Mouse (Mus musculus): Measurements from ENCODE around the gene Lypd9.
"Not testable (repeated sequence)": the region's sequence is repeated elsewhere in the genome, so short reads cannot be mapped to it uniquely, and the experiment has no call there.

Lypd9 gene

GRCm38 (mm10) chr11:58452759-58453158, at the start of gene Lypd9:
TSS of gene Lypd9 (minus strand) at chr11:58452923.
- no peak for DNase-seq

- DNase-seq, result not testable (repeated sequence)
Measured at GRCm38 (mm10) chr11:58502472-58502871, 49.7 kb upstream of the Lypd9 start, which contains the start of gene Olfr331. TSS of gene Olfr331 (minus strand) at chr11:58502572.

DNA sequence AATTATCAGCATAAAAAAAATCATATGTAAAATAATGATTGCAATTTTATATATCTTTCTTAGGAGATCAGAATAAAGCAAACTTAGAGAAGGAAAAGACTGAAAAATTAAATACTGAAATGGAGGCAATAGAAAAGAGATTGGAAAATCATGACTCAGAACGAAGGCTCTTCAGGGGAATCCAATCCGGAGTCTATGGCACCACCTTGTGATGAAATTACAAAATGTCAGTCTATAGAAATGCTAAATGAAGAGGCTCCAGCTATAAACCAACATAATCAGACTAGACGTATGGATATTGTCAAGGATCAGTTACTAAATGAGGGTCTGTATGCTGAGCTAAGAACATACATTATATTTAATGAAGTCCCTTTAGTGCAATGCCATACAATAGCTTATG, 46.6 kb upstream of the Lypd9 start:
- DNase-seq, result no peak

DNA sequence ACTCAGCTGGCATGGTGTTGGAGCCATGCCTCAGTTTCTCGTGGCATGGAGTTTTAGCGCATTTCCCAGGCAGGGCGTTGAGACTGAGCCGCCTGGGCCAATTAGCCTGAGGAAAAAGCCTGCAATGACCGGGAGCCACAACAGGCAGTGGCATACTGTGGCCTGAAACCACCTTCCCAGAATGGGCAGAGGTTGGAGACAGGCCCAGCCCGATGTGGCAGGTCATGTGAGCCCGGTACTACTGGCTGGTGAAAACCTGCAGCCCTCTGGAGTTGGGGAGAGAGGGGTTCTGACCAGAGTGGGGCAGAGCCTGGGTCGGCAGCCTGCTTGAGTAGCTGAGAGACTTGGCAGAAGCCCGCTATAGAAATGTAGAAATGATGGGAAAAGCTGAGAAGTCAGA, 46.0 kb upstream of the Lypd9 start:
- DNase-seq, result no peak

DNA sequence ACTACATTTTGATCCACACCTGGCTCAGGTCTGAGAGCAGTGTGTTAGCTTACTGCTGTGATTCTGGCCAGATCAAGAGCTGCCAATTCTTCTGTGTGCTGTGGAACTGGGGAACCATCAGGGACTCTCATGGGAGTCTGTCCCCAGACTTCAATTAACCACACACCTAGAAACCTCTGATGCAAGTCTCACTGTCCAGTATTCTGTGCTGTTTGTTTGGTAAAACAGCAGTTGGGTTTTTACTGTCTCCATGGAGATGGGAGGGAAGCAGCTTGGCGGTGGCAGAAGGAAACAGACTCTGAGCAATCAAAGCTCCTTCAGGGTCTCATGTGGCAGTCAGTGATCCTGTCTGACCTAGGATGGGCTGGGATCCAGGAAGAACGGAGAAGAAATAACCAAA, 39.7 kb upstream of the Lypd9 start, which contains the start of gene Olfr332:
Gene Olfr332 (minus strand): TSS at position 101 of the 400 bp plus-strand sequence.
- DNase-seq, result no peak

- DNase-seq, result no peak
Measured at GRCm38 (mm10) chr11:58462170-58462569, 9.4 kb upstream of the Lypd9 start, which contains the start of gene Olfr30. TSS of gene Olfr30 (minus strand) at chr11:58462270.

DNA sequence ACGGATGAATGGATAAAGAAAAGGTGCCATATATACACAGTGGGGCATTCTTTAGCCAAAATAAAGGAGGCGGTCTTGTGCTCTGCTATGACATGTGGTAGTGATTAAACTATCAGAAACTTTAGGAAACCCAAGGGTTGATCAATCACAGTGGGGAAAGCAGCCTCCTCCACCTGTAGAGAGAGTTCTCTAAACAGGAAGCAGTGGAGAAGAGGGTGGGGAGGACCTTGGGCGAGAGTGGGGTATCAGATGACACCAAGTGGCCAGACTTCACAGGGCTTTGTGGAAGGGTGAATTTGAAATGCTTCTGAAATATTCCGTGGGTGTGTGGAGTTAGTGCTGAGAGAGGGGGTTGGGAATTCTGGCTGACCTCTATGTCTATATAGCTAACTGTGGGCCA, 869 bp upstream of the Lypd9 start:
- DNase-seq, result no peak

DNA sequence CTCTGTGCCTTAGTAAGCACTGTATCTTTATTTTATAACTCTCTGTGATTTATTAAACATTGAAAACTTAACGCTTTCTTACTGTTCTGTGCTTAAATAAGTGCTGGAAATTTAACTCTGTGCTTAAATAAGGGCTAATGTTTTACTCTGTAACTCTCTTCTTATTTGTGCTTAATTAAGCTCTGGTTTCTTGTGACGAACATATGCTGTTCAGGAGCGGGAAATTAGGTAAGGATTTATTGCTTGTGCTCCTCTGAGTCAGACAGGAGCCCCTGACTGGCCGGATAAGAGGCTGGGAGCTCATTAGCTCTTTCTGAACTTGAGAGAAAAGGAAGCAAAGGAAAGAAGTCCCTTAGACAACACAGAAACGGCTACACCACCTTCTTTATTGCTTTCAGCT, 14.9 kb downstream of the Lypd9 start:
- no peak for DNase-seq

GRCm38 (mm10) chr11:58432259-58432658, 20.5 kb downstream of the Lypd9 start, which contains the start of gene Gm12253:
TSS of gene Gm12253 (plus strand) at chr11:58432559.
- DNase-seq, result no peak

DNA sequence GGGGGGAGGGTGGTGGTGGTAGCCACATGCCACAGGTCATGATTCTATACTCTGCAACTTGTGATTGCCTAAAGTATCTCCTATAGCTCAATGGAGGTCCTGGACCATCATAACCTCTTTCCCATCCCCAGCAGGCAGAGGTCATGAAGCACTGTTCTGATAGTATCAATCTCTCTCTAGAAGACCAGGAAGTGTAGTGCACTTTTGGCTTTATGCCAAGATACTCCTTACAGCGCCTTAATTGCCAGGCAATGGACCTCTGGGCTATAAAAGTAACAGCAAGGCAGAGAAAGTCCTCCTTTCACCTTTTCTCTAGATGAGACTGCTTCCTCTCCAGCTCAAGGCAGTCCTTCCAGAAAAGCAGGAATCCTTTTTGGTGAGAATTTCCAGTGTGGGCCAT, 31.9 kb downstream of the Lypd9 start, which contains the start of gene 1810065E05Rik:
Gene 1810065E05Rik (plus strand): TSS at position 297 of the 400 bp plus-strand sequence.
- DNase-seq, result no peak

GRCm38 (mm10) chr11:58418336-58418735, 34.4 kb downstream of the Lypd9 start:
- DNase-seq, result no peak

GRCm38 (mm10) chr11:58408066-58408465, 44.7 kb downstream of the Lypd9 start:
- no peak for DNase-seq

- DNase-seq, result no peak
Measured at GRCm38 (mm10) chr11:58400655-58401054, 52.1 kb downstream of the Lypd9 start.

DNA sequence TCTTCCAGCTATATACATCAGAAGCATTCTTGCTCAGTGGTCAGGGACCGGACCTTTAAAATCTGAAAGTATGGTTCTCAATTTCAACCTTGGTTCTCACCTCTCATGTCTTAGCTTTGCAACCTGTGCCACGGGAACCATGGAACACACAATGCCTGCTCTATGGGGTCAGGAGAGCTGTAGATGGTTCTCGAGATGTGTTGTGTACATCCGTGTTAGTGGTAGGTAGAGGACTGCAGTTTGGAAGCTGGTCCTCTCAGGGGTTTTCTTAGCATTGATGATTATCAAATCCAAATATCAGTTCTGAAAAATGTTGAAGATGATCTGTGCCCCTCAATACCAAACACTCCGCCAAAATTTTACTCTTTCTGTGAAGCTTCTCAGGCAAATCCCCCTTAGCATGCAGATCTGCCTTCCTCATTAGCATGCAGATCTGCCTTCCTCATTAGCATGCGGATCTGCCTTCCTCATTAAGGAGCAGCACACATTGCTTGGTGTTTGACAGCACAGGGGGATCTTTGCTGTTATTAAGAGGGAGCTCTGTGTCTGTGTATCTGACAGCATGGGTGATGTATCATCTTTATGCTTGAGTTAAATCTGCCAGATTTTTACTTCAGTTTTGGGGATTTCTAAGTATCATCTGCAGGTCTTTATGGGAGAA, 52.6 kb downstream of the Lypd9 start:
- DNase-seq, result no peak
